Mouse (Mus musculus) megakaryocyte progenitor cell, adult 5-6 weeks (primary cell): ENCODE measurements around the gene Cracr2b. TPM values are rescaled to one million over a fixed set of nuclear protein-coding genes. Genes with fewer than 3 reads are reported as not detected.

Source experiments
- total RNA-seq, 2 experiments: library from RNA; stranded (forward) in 1 of 2; stranded (reverse) in 1 of 2; fragments of 157-497, 149-512 nt in 1 of 2; fragments of 200-1000 nt in 1 of 2; gene quantifications; 2 replicates each; pipeline versions ENCODE4 v1.2.3 to v1.2.4; 2015 to 2017

The Cracr2b gene
- total RNA-seq, 2 experiments from 2014 or later = 8.9 to 16.6 TPM

Other genes with a start within 250 kb of the Cracr2b start
- gene Lmntd2, start 247.0 kb upstream of the Cracr2b start, total RNA-seq (2015) = 0.20 and 0.89 TPM in 2 replicates
- gene Lmntd2, start 247.0 kb upstream of the Cracr2b start, total RNA-seq (2017) = 0.10 TPM in 1 of 2 replicates, not detected in the other
- 3.2 and 4.3 TPM in 2 replicates for gene Rassf7, start 245.2 kb upstream of the Cracr2b start, total RNA-seq (2015)
- 2.2 and 6.6 TPM in 2 replicates for gene Rassf7, start 245.2 kb upstream of the Cracr2b start, total RNA-seq (2017)
- 51.0 and 53.0 TPM in 2 replicates for gene Phrf1, start 232.3 kb upstream of the Cracr2b start, total RNA-seq (2015)
- 60.4 and 62.2 TPM in 2 replicates for gene Phrf1, start 232.3 kb upstream of the Cracr2b start, total RNA-seq (2017)
- 2.4 and 3.0 TPM in 2 replicates for gene Irf7, start 194.6 kb upstream of the Cracr2b start, total RNA-seq (2015)
- gene Irf7, start 194.6 kb upstream of the Cracr2b start, total RNA-seq (2017) = 2.9 and 4.7 TPM in 2 replicates
- gene Cdhr5, start 184.3 kb upstream of the Cracr2b start, total RNA-seq (2015) = not detected in 2 replicates
- gene Cdhr5, start 184.3 kb upstream of the Cracr2b start, total RNA-seq (2017) = not detected in 2 replicates
- gene Sct, start 182.0 kb upstream of the Cracr2b start, total RNA-seq (2015) = not detected in 2 replicates
- not detected in 2 replicates for gene Sct, start 182.0 kb upstream of the Cracr2b start, total RNA-seq (2017)
- gene Drd4, start 169.1 kb upstream of the Cracr2b start, total RNA-seq (2015) = not detected in 2 replicates
- gene Drd4, start 169.1 kb upstream of the Cracr2b start, total RNA-seq (2017) = not detected in 2 replicates
- gene Deaf1, start 133.4 kb upstream of the Cracr2b start, total RNA-seq (2015) = 33.6 and 33.7 TPM in 2 replicates
- gene Deaf1, start 133.4 kb upstream of the Cracr2b start, total RNA-seq (2017) = 19.8 and 23.0 TPM in 2 replicates
- gene Tmem80, start 133.4 kb upstream of the Cracr2b start, total RNA-seq (2015) = 11.1 and 11.7 TPM in 2 replicates
- 9.1 and 9.2 TPM in 2 replicates for gene Tmem80, start 133.4 kb upstream of the Cracr2b start, total RNA-seq (2017)
- 0.67 TPM in 1 of 2 replicates, not detected in the other for gene Eps8l2, start 122.2 kb upstream of the Cracr2b start, total RNA-seq (2015)
- gene Eps8l2, start 122.2 kb upstream of the Cracr2b start, total RNA-seq (2017) = not detected in 2 replicates
- gene Taldo1, start 68.9 kb upstream of the Cracr2b start, total RNA-seq (2015) = 103 and 117 TPM in 2 replicates
- gene Taldo1, start 68.9 kb upstream of the Cracr2b start, total RNA-seq (2017) = 508 and 513 TPM in 2 replicates
- gene Gatd1, start 47.0 kb upstream of the Cracr2b start, total RNA-seq (2015) = 21.9 and 25.9 TPM in 2 replicates
- gene Gatd1, start 47.0 kb upstream of the Cracr2b start, total RNA-seq (2017) = 13.5 and 16.3 TPM in 2 replicates
- not detected in 2 replicates for gene Cend1, start 31.6 kb upstream of the Cracr2b start, total RNA-seq (2015)
- gene Cend1, start 31.6 kb upstream of the Cracr2b start, total RNA-seq (2017) = not detected in 2 replicates
- gene Slc25a22, start 23.2 kb upstream of the Cracr2b start, total RNA-seq (2015) = 15.5 and 19.8 TPM in 2 replicates
- 4.4 and 5.3 TPM in 2 replicates for gene Slc25a22, start 23.2 kb upstream of the Cracr2b start, total RNA-seq (2017)
- gene Pidd1, start 17.1 kb upstream of the Cracr2b start, total RNA-seq (2015) = 14.2 and 14.4 TPM in 2 replicates
- gene Pidd1, start 17.1 kb upstream of the Cracr2b start, total RNA-seq (2017) = 9.7 and 11.2 TPM in 2 replicates
- gene Rplp2, start 13.7 kb upstream of the Cracr2b start, total RNA-seq (2015) = 2,968 and 3,129 TPM in 2 replicates
- 2,070 and 2,265 TPM in 2 replicates for gene Rplp2, start 13.7 kb upstream of the Cracr2b start, total RNA-seq (2017)
- 44.5 and 44.9 TPM in 2 replicates for gene Pnpla2, start 5.9 kb upstream of the Cracr2b start, total RNA-seq (2015)
- gene Pnpla2, start 5.9 kb upstream of the Cracr2b start, total RNA-seq (2017) = 15.6 and 20.1 TPM in 2 replicates
- gene Cd151, start 6.3 kb downstream of the Cracr2b start, total RNA-seq (2015) = 11.0 and 14.7 TPM in 2 replicates
- 14.5 and 22.1 TPM in 2 replicates for gene Cd151, start 6.3 kb downstream of the Cracr2b start, total RNA-seq (2017)
- gene Polr2l, start 14.0 kb downstream of the Cracr2b start, total RNA-seq (2015) = 31.3 and 40.2 TPM in 2 replicates
- 45.0 and 46.7 TPM in 2 replicates for gene Polr2l, start 14.0 kb downstream of the Cracr2b start, total RNA-seq (2017)
- 18.3 and 23.9 TPM in 2 replicates for gene Tspan4, start 14.1 kb downstream of the Cracr2b start, total RNA-seq (2015)
- gene Tspan4, start 14.1 kb downstream of the Cracr2b start, total RNA-seq (2017) = 38.2 and 39.1 TPM in 2 replicates
- 5.8 and 6.3 TPM in 2 replicates for gene Chid1, start 78.8 kb downstream of the Cracr2b start, total RNA-seq (2015)
- 31.2 and 38.7 TPM in 2 replicates for gene Chid1, start 78.8 kb downstream of the Cracr2b start, total RNA-seq (2017)
- gene Ap2a2, start 101.1 kb downstream of the Cracr2b start, total RNA-seq (2015) = 18.3 and 20.0 TPM in 2 replicates
- gene Ap2a2, start 101.1 kb downstream of the Cracr2b start, total RNA-seq (2017) = 23.4 and 23.6 TPM in 2 replicates
- 0.37 and 0.77 TPM in 2 replicates for gene Muc6, start 194.2 kb downstream of the Cracr2b start, total RNA-seq (2015)
- gene Muc6, start 194.2 kb downstream of the Cracr2b start, total RNA-seq (2017) = 0.08 and 0.10 TPM in 2 replicates
- gene Muc2, start 229.2 kb downstream of the Cracr2b start, total RNA-seq (2015) = not detected in 2 replicates
- gene Muc2, start 229.2 kb downstream of the Cracr2b start, total RNA-seq (2017) = not detected in 2 replicates